Mouse (Mus musculus) macrophage (primary cell): Measurements from ENCODE around the gene Qrfpr. TPM values are rescaled to one million over a fixed set of nuclear protein-coding genes. Genes with fewer than 3 reads are reported as not detected.

ENCODE experiments used
- H3K27ac ChIP-seq: fragments of 350-480 bp; formaldehyde crosslinking; 2 replicates; pipeline ENCODE4 v1.9.0; 2021
- H3K36me3 ChIP-seq: fragments of 350-480 bp; formaldehyde crosslinking; 2 replicates; pipeline ENCODE4 v1.9.0; 2021; ENCODE audit errors: inconsistent target
- H3K4me3 ChIP-seq: fragments of 350-480 bp; formaldehyde crosslinking; 2 replicates; pipeline ENCODE4 v1.9.0; 2021; ENCODE audit errors: inconsistent target
- H3K79me2 ChIP-seq: fragments of 350-480 bp; formaldehyde crosslinking; 2 replicates; pipeline ENCODE4 v1.9.0; 2021; ENCODE audit errors: inconsistent target
- WGBS: methylation state at CpG from one replicate; pipeline ENCODE4 v1.1.7; 2026; ENCODE audit warnings: inconsistent platforms; ENCODE audit not compliant: missing documents; 5-methylcytosine and 5-hydroxymethylcytosine counted together
- polyA plus RNA-seq: library from polyadenylated mRNA; stranded (reverse); fragments of 250-400 nt; gene quantifications from 3 replicates; pipeline ENCODE4 v1.2.4, GENCODE M21; 2018; ENCODE audit warnings: inconsistent platforms
- total RNA-seq, 78 experiments: library from RNA; depleted of rRNA; stranded (reverse); fragments of 250-400 nt; gene quantifications; 1 replicate in 9 of 78; 2 replicates in 24 of 78; 3 replicates in 43 of 78; 4 replicates in 2 of 78; pipeline ENCODE4 v1.2.4; 2018; ENCODE audit warnings: inconsistent platforms in 56 of 78

Gene Qrfpr
- total RNA-seq (2018; cell fraction: chromatin; rRNA removed): not detected
- not detected for total RNA-seq (2018; cell fraction: cytosol; rRNA removed)
- total RNA-seq (2018; cell fraction: nucleus; rRNA removed): not detected
- polyA plus RNA-seq: not detected in 3 replicates

GRCm38 (mm10) chr3:36221743-36222682 is at the start of gene Qrfpr:
Gene Qrfpr (minus strand): TSS chr3:36222313.
- 14% methylated on average over 39 of the region's 39 CpGs for whole genome bisulfite sequencing
- H3K4me3 ChIP-seq: no peak within 1 kb of the TSS
- H3K27ac ChIP-seq: no peak within 1 kb of the TSS
- no peaks in the 10 kb centered on the region for H3K36me3 ChIP-seq
- H3K79me2 ChIP-seq: no peaks in the 10 kb centered on the region

GRCm38 (mm10) chr3:36263873-36264272 is 41.8 kb upstream of the Qrfpr start:
- WGBS: 92% methylated on average over 11 of the region's 11 CpGs
- Histone ChIP-seq H3K36me3 (no peaks in the 10 kb centered on the region), H3K79me2 (no peaks in the 10 kb centered on the region), H3K4me3 (no peak overlapping the region), H3K27ac (no peak overlapping the region)

GRCm38 (mm10) chr3:36263265-36263664 is 41.2 kb upstream of the Qrfpr start:
- no peak overlapping the region for H3K27ac ChIP-seq
- WGBS: 64% methylated on average over 4 of the region's 4 CpGs
- no peaks in the 10 kb centered on the region for H3K36me3 ChIP-seq
- no peak overlapping the region for H3K4me3 ChIP-seq
- no peaks in the 10 kb centered on the region for H3K79me2 ChIP-seq

GRCm38 (mm10) chr3:36250585-36250984 is 28.5 kb upstream of the Qrfpr start:
- Histone ChIP-seq H3K36me3 (no peaks in the 10 kb centered on the region), H3K4me3 (no peak overlapping the region), H3K79me2 (no peaks in the 10 kb centered on the region), H3K27ac (no peak overlapping the region)
- WGBS: 71% methylated on average over 5 of the region's 5 CpGs

GRCm38 (mm10) chr3:36248446-36248845 is 26.3 kb upstream of the Qrfpr start:
- H3K79me2 ChIP-seq: no peaks in the 10 kb centered on the region
- WGBS: 83% methylated on average over 2 of the region's 2 CpGs

GRCm38 (mm10) chr3:36229941-36230340 is 7.8 kb upstream of the Qrfpr start:
- no peak overlapping the region for H3K27ac ChIP-seq
- no peak overlapping the region for H3K4me3 ChIP-seq
- 46% methylated on average over 2 of the region's 2 CpGs for WGBS
- H3K36me3 ChIP-seq: no peaks in the 10 kb centered on the region
- no peaks in the 10 kb centered on the region for H3K79me2 ChIP-seq

More at GRCm38 (mm10) chr3:36248446-36248845, 26.3 kb upstream of the Qrfpr start:
- Histone ChIP-seq H3K4me3 (no peak overlapping the region), H3K27ac (no peak overlapping the region), H3K36me3 (no peaks in the 10 kb centered on the region)

- 90% methylated on average over 1 of the region's 1 CpGs for WGBS
- Histone ChIP-seq H3K4me3 (no peak overlapping the region), H3K79me2 (no peaks in the 10 kb centered on the region), H3K36me3 (no peaks in the 10 kb centered on the region), H3K27ac (no peak overlapping the region)
Observed at GRCm38 (mm10) chr3:36227246-36227645, 5.1 kb upstream of the Qrfpr start.

GRCm38 (mm10) chr3:36223361-36223760 is 1.2 kb upstream of the Qrfpr start:
- no peak overlapping the region for H3K27ac ChIP-seq
- H3K36me3 ChIP-seq: no peaks in the 10 kb centered on the region
- no peak overlapping the region for H3K4me3 ChIP-seq
- no peaks in the 10 kb centered on the region for H3K79me2 ChIP-seq
- WGBS: 40% methylated on average over 2 of the region's 2 CpGs

- no peaks in the 10 kb centered on the region for H3K36me3 ChIP-seq
- no peak overlapping the region for H3K4me3 ChIP-seq
- no peaks in the 10 kb centered on the region for H3K79me2 ChIP-seq
- H3K27ac ChIP-seq: no peak overlapping the region
- 74% methylated on average over 4 of the region's 4 CpGs for WGBS
Observed at GRCm38 (mm10) chr3:36212758-36213157, 9.4 kb downstream of the Qrfpr start.

- no peaks in the 10 kb centered on the region for H3K36me3 ChIP-seq
- no peak overlapping the region for H3K27ac ChIP-seq
- 92% methylated on average over 2 of the region's 2 CpGs for WGBS
- no peak overlapping the region for H3K4me3 ChIP-seq
- H3K79me2 ChIP-seq: no peaks in the 10 kb centered on the region
Observed at GRCm38 (mm10) chr3:36210939-36211338, 11.2 kb downstream of the Qrfpr start.

- 68% methylated on average over 11 of the region's 11 CpGs for WGBS
- H3K36me3 ChIP-seq: no peaks in the 10 kb centered on the region
- no peak overlapping the region for H3K4me3 ChIP-seq
- H3K79me2 ChIP-seq: no peaks in the 10 kb centered on the region
- H3K27ac ChIP-seq: no peak overlapping the region
Observed at GRCm38 (mm10) chr3:36209776-36210555, 12.1 kb downstream of the Qrfpr start.

- Histone ChIP-seq H3K27ac (no peak overlapping the region), H3K36me3 (no peaks in the 10 kb centered on the region)
- WGBS: 76% methylated on average over 19 of the region's 19 CpGs
Observed at GRCm38 (mm10) chr3:36207520-36208264, 14.4 kb downstream of the Qrfpr start.

GRCm38 (mm10) chr3:36202932-36203331 is 19.2 kb downstream of the Qrfpr start:
- H3K4me3 ChIP-seq: no peak overlapping the region
- WGBS: 85% methylated on average over 6 of the region's 7 CpGs
- no peaks in the 10 kb centered on the region for H3K36me3 ChIP-seq
- no peaks in the 10 kb centered on the region for H3K79me2 ChIP-seq
- no peak overlapping the region for H3K27ac ChIP-seq

More at GRCm38 (mm10) chr3:36207520-36208264, 14.4 kb downstream of the Qrfpr start:
- H3K79me2 ChIP-seq: no peaks in the 10 kb centered on the region
- no peak overlapping the region for H3K4me3 ChIP-seq

- 88% methylated on average over 5 of the region's 5 CpGs for WGBS
- H3K4me3 ChIP-seq: no peak overlapping the region
- no peaks in the 10 kb centered on the region for H3K36me3 ChIP-seq
- H3K27ac ChIP-seq: no peak overlapping the region
- H3K79me2 ChIP-seq: no peaks in the 10 kb centered on the region
Observed at GRCm38 (mm10) chr3:36201098-36201497, 21.0 kb downstream of the Qrfpr start.
